Mouse (Mus musculus): ENCODE results near the gene Ece2. TPM values are rescaled to one million over a fixed set of nuclear protein-coding genes. Genes with fewer than 3 reads are reported as not detected.

The Ece2 gene
- polyA plus RNA-seq, 1 experiment from 2014 or later: 1.3 TPM

GRCm38 (mm10) chr16:20610501-20611356 lies 18.9 kb upstream of the Ece2 start:
- Histone ChIP-seq H3K27ac (peak overlapping the region; percentile 75), H3K4me3 (replicated peaks) (peak overlapping the region; percentile 62), H3K4me1 (replicated peaks) (peaks cover 7% of the 10 kb centered on the region; the same call in 1 of the 2 replicates), H3K36me3 (peaks cover 15% of the 10 kb centered on the region; the same call in 1 of the 2 replicates), H3K9ac (peak overlapping the region; percentile 62), H3K9me3 (no peaks in the 10 kb centered on the region), H3K4me2 (replicated peaks) (peak overlapping the region; percentile 80), H3K27me3 (replicated peaks) (no peaks in the 10 kb centered on the region)
- ATAC-seq: peak; percentile 72
- under 1% methylated on average over 28 of the region's 28 CpGs for WGBS

- H3K27me3 ChIP-seq (replicated peaks): no peaks in the 10 kb centered on the region
- peak within 1 kb of the TSS; percentile 80 for H3K4me2 ChIP-seq (replicated peaks)
- peak within 1 kb of the TSS; percentile 75 for H3K27ac ChIP-seq
- peaks cover 7% of the 10 kb centered on the region; the same call in 1 of the 2 replicates for H3K4me1 ChIP-seq (replicated peaks)
- H3K36me3 ChIP-seq: peaks cover 7% of the 10 kb centered on the region; the same call in 1 of the 2 replicates
- peak; percentile 99 for ATAC-seq
- H3K4me3 ChIP-seq (replicated peaks): peak within 1 kb of the TSS; percentile 62
- WGBS: 2% methylated on average over 41 of the region's 41 CpGs
- H3K9me3 ChIP-seq: no peaks in the 10 kb centered on the region
- peak within 1 kb of the TSS; percentile 62 for H3K9ac ChIP-seq
Measured at GRCm38 (mm10) chr16:20611357-20612227, 18.0 kb upstream of the Ece2 start, which contains the start of the genes Eef1akmt4, Gm49333 and Alg3. TSS of gene Eef1akmt4 (plus strand) at chr16:20611593. TSS of gene Gm49333 (plus strand) at chr16:20611610. TSS of gene Alg3 (minus strand) at chr16:20611735.

GRCm38 (mm10) chr16:20619541-20620398 lies 9.9 kb upstream of the Ece2 start:
- peak; percentile 41 for ATAC-seq
- Histone ChIP-seq H3K27me3 (replicated peaks) (peaks cover 24% of the 10 kb centered on the region), H3K4me1 (replicated peaks) (peaks cover 24% of the 10 kb centered on the region), H3K9ac (no peak overlapping the region), H3K4me2 (replicated peaks) (peak overlapping the region; percentile 97), H3K36me3 (no peaks in the 10 kb centered on the region), H3K4me3 (replicated peaks) (peak overlapping the region; percentile 61), H3K9me3 (no peaks in the 10 kb centered on the region), H3K27ac (no peak overlapping the region)
- 2% methylated on average over 81 of the region's 83 CpGs for WGBS

- no peak overlapping the region for H3K27ac ChIP-seq
- H3K4me1 ChIP-seq (replicated peaks): peaks cover 24% of the 10 kb centered on the region
- H3K4me3 ChIP-seq (replicated peaks): peak overlapping the region; percentile 61
- WGBS: 0% methylated on average over 9 of the region's 9 CpGs
- peak overlapping the region; percentile 97 for H3K4me2 ChIP-seq (replicated peaks)
- H3K27me3 ChIP-seq (replicated peaks): peaks cover 24% of the 10 kb centered on the region
- H3K36me3 ChIP-seq: no peaks in the 10 kb centered on the region
- no peaks in the 10 kb centered on the region for H3K9me3 ChIP-seq
- no peak overlapping the region for H3K9ac ChIP-seq
- ATAC-seq: no peak
Measured at GRCm38 (mm10) chr16:20620399-20620735, 9.3 kb upstream of the Ece2 start.

GRCm38 (mm10) chr16:20620751-20621190 lies 8.9 kb upstream of the Ece2 start:
- Histone ChIP-seq H3K27me3 (replicated peaks) (peaks cover 24% of the 10 kb centered on the region), H3K36me3 (no peaks in the 10 kb centered on the region), H3K27ac (0 out of 2 replicates have a peak overlapping the region, but pooled peaks have one; percentile 27), H3K9ac (peak overlapping the region; percentile 61), H3K4me1 (replicated peaks) (peaks cover 24% of the 10 kb centered on the region), H3K4me3 (replicated peaks) (peak overlapping the region; percentile 61), H3K9me3 (no peaks in the 10 kb centered on the region), H3K4me2 (replicated peaks) (peak overlapping the region; percentile 97)
- under 1% methylated on average over 32 of the region's 32 CpGs for WGBS
- ATAC-seq: no peak

- Histone ChIP-seq H3K27me3 (replicated peaks) (peaks cover 24% of the 10 kb centered on the region), H3K4me3 (replicated peaks) (peak within 1 kb of the TSS; percentile 61), H3K36me3 (no peaks in the 10 kb centered on the region), H3K9me3 (no peaks in the 10 kb centered on the region), H3K4me2 (replicated peaks) (peak within 1 kb of the TSS; percentile 97), H3K9ac (peak within 1 kb of the TSS; percentile 61), H3K4me1 (replicated peaks) (peaks cover 24% of the 10 kb centered on the region), H3K27ac (peak within 1 kb of the TSS; percentile 27; the same call in 1 of the 2 replicates)
- ATAC-seq: peak; percentile 75
- WGBS: 1% methylated on average over 56 of the region's 92 CpGs
Measured at GRCm38 (mm10) chr16:20621191-20621990, 8.2 kb upstream of the Ece2 start, which contains the start of gene Camk2n2. TSS of gene Camk2n2 (minus strand) at chr16:20621287.

GRCm38 (mm10) chr16:20621991-20622685 lies 7.5 kb upstream of the Ece2 start:
- peak overlapping the region; percentile 23; the same call in 1 of the 2 replicates for H3K27ac ChIP-seq
- under 1% methylated on average over 37 of the region's 37 CpGs for WGBS
- ATAC-seq: peak; percentile 77

GRCm38 (mm10) chr16:20623211-20623610 lies 6.4 kb upstream of the Ece2 start:
- no peak for ATAC-seq
- H3K4me1 ChIP-seq (replicated peaks): peaks cover 24% of the 10 kb centered on the region
- 54% methylated on average over 2 of the region's 2 CpGs for WGBS
- H3K27me3 ChIP-seq (replicated peaks): peaks cover 24% of the 10 kb centered on the region
- H3K27ac ChIP-seq: no peak overlapping the region
- no peaks in the 10 kb centered on the region for H3K9me3 ChIP-seq
- H3K4me2 ChIP-seq (replicated peaks): no peak overlapping the region
- no peak overlapping the region for H3K4me3 ChIP-seq (replicated peaks)
- no peaks in the 10 kb centered on the region for H3K36me3 ChIP-seq
- no peak overlapping the region for H3K9ac ChIP-seq

More at GRCm38 (mm10) chr16:20621991-20622685, 7.5 kb upstream of the Ece2 start:
- Histone ChIP-seq H3K9me3 (no peaks in the 10 kb centered on the region), H3K27me3 (replicated peaks) (peaks cover 24% of the 10 kb centered on the region), H3K4me2 (replicated peaks) (peak overlapping the region; percentile 97), H3K4me3 (replicated peaks) (peak overlapping the region; percentile 61), H3K36me3 (no peaks in the 10 kb centered on the region), H3K9ac (peak overlapping the region; percentile 61), H3K4me1 (replicated peaks) (peaks cover 24% of the 10 kb centered on the region)

GRCm38 (mm10) chr16:20628871-20629391 lies 697 bp upstream of the Ece2 start:
- Histone ChIP-seq H3K4me3 (replicated peaks) (no peak overlapping the region), H3K9me3 (no peaks in the 10 kb centered on the region), H3K27me3 (replicated peaks) (peaks cover 20% of the 10 kb centered on the region), H3K9ac (no peak overlapping the region), H3K4me2 (replicated peaks) (peak overlapping the region; percentile 97; the same call in 1 of the 2 replicates), H3K4me1 (replicated peaks) (0 out of 2 replicates have a peak, but pooled peaks cover 6% of the 10 kb centered on the region), H3K27ac (no peak overlapping the region), H3K36me3 (no peaks in the 10 kb centered on the region)
- 55% methylated on average over 11 of the region's 11 CpGs for WGBS
- no peak for ATAC-seq

GRCm38 (mm10) chr16:20637410-20637809 lies 7.8 kb downstream of the Ece2 start:
- 71% methylated on average over 8 of the region's 8 CpGs for WGBS
- ATAC-seq: no peak
- H3K36me3 ChIP-seq: no peaks in the 10 kb centered on the region
- no peaks in the 10 kb centered on the region for H3K4me1 ChIP-seq (replicated peaks)
- no peak overlapping the region for H3K9ac ChIP-seq
- H3K9me3 ChIP-seq: no peaks in the 10 kb centered on the region
- no peaks in the 10 kb centered on the region for H3K27me3 ChIP-seq (replicated peaks)
- no peak overlapping the region for H3K4me2 ChIP-seq (replicated peaks)
- H3K4me3 ChIP-seq (replicated peaks): no peak overlapping the region
- no peak overlapping the region for H3K27ac ChIP-seq

All from intestine, embryonic 15.5 days (tissue).